Comparison of ENCODE assay signal across 8 mouse cellular contexts in genomic region chr5:151686606-151687525, GRCm38 (mm10). TPM values are rescaled to one million over a fixed set of nuclear protein-coding genes. Genes with fewer than 3 reads are reported as not detected.
DNase-seq lines count a peak whose midpoint lies in the region; ATAC-seq and TF ChIP-seq lines count a peak whose summit lies in the region.

No protein-coding gene starts in this region.

- peak; percentile 69 for TF ChIP-seq CTCF in gastrocnemius, adult 2 months (IDR thresholded peaks at IDR 0.05)
- peak; percentile 76 for TF ChIP-seq CTCF in hindbrain, postnatal 0 days (IDR thresholded peaks at IDR 0.05; ENCODE audit: low read depth)

- intact Hi-C loops in gastrocnemius, adult 2 months (cut with DNase I) = no loop called here

- H3K4me1 ChIP-seq in hindbrain, postnatal 0 days (ENCODE audit: insufficient read depth, low read length) = no peaks in the 10 kb centered on the region

- no peaks in the 10 kb centered on the region for H3K27me3 ChIP-seq in hindbrain, postnatal 0 days (ENCODE audit: insufficient read depth, low read length)

- no peaks in the 10 kb centered on the region for H3K9me3 ChIP-seq in hindbrain, postnatal 0 days (ENCODE audit: low read length)

- 28% methylated on average over 15 of the region's 15 CpGs for WGBS in hindbrain, postnatal 0 days

- DNase-seq in WW6 (ENCODE audit: low read depth, low spot score) = peak; percentile 31
- DNase-seq in gastrocnemius, adult 2 months = peak; percentile 78
- peak; percentile 90 for DNase-seq in hindbrain, postnatal 0 days (ENCODE audit: low spot score)
- peak; percentile 79 to 81 for DNase-seq in left cerebral cortex, adult 18-20 months (ENCODE audit: low spot score in 2 of 2)
- peak; percentile 87 to 89 for DNase-seq in lung, postnatal 4 days
- DNase-seq in right cerebral cortex, adult 18-20 months = peak; percentile 75
- DNase-seq in urinary bladder, adult 2 months (ENCODE audit: low spot score) = peak; percentile 36

- no peak overlapping the region for H3K9ac ChIP-seq in hindbrain, postnatal 0 days (replicated peaks; ENCODE audit: low read length)

- no peak overlapping the region for H3K27ac ChIP-seq in gastrocnemius, adult 2 months
- no peak overlapping the region for H3K27ac ChIP-seq in hindbrain, postnatal 0 days

- peak overlapping the region; percentile 23; the same call in 1 of the 2 replicates for H3K4me3 ChIP-seq in gastrocnemius, adult 2 months
- no peak overlapping the region for H3K4me3 ChIP-seq in hindbrain, postnatal 0 days (ENCODE audit: low read length)

- no peaks in the 10 kb centered on the region for H3K36me3 ChIP-seq in hindbrain, postnatal 0 days (ENCODE audit: insufficient read depth, low read length)

- H3K4me2 ChIP-seq in hindbrain, postnatal 0 days (ENCODE audit: low read depth, low read length) = peak overlapping the region; percentile 42

- peak; percentile 100 for ATAC-seq in common myeloid progenitor, adult 5-6 weeks (replicated peaks; ENCODE audit: low read depth, poor library complexity, severe bottlenecking)
- ATAC-seq in hindbrain, postnatal 0 days = peak; percentile 97

RNA-seq across cellular contexts. Expression of gene Rfc3, which starts 35.8 kb away (rescaled TPM):
- 42.5 and 52.3 TPM in 2 replicates for total RNA-seq in common myeloid progenitor, adult 5-6 weeks (2017)
- 1 to 10 TPM; 2.4 to 3.1 TPM for total RNA-seq in gastrocnemius, adult 2 months (2021)
- total RNA-seq in hindbrain, postnatal 0 days (2014; rRNA removed) = 25.8 and 38.5 TPM in 2 replicates
- polyA plus RNA-seq in hindbrain, postnatal 0 days (2015; fragmentation: Nextera tagmentation; extraction: Ambion mirVana) = 63.4 and 63.9 TPM in 2 replicates
- total RNA-seq in left cerebral cortex, adult 18-20 months (2021) = 10 to 100 TPM in 1 of 2 experiments, 1 to 10 TPM in 1; 7.5 to 11.7 TPM
- polyA plus RNA-seq in urinary bladder, adult 2 months (2012; rRNA removed) = 22.5 and 24.7 TPM in 2 replicates

Comparison
In these comparisons a context has a peak if more than half of its experiments do, and no peak if none do; other contexts are left out.
1. DNase-seq: peak in every context shown above with its lines; median percentile 90 in hindbrain, postnatal 0 days; 88 in lung, postnatal 4 days; 80 in left cerebral cortex, adult 18-20 months; 78 in gastrocnemius, adult 2 months; 75 in right cerebral cortex, adult 18-20 months; 36 in urinary bladder, adult 2 months; 31 in WW6.